Mouse (Mus musculus): ENCODE data around the gene Cd300ld. TPM values are rescaled to one million over a fixed set of nuclear protein-coding genes. Genes with fewer than 3 reads are reported as not detected.

The Cd300ld gene
- total and polyA plus RNA-seq, 3 experiments = 0.27 TPM; not detected in 2

GRCm38 (mm10) chr11:114972726-114973125, 17.0 kb downstream of the Cd300ld start:
- Histone ChIP-seq H3K27me3 (ENCODE audit: insufficient read depth, low read length) (no peaks in the 10 kb centered on the region), H3K36me3 (replicated peaks) (no peaks in the 10 kb centered on the region), H3K9me3 (replicated peaks) (no peaks in the 10 kb centered on the region), H3K4me3 (ENCODE audit: low read depth, low read length) (no peak overlapping the region), H3K4me1 (ENCODE audit: insufficient read depth, low read depth, low read length) (no peaks in the 10 kb centered on the region)
- TF ChIP-seq GATA2 (IDR thresholded peaks at IDR 0.05; ENCODE audit: borderline replicate concordance, low read depth, low read length) (no peak), POLR2AphosphoS5 (IDR thresholded peaks at IDR 0.05; ENCODE audit: insufficient replicate concordance, low read depth, low read length) (no peak), TAL1 (conservative IDR thresholded peaks at IDR 0.05; ENCODE audit: low read depth, low read length) (no peak), GATA1 (IDR thresholded peaks at IDR 0.05; ENCODE audit: borderline replicate concordance, low read length) (no peak), CTCF (IDR thresholded peaks at IDR 0.05; ENCODE audit: low read depth, low read length) (no peak)
- no peak for ATAC-seq (ENCODE audit: extremely low read depth, insufficient number of reproducible peaks, low FRiP score, poor library complexity, severe bottlenecking)
- DNase-seq (ENCODE audit: low spot score) = no peak

- Histone ChIP-seq H3K36me3 (replicated peaks) (no peaks in the 10 kb centered on the region), H3K9me3 (replicated peaks) (peaks cover 8% of the 10 kb centered on the region), H3K27me3 (ENCODE audit: insufficient read depth, low read length) (no peaks in the 10 kb centered on the region), H3K4me3 (ENCODE audit: low read depth, low read length) (no peak within 1 kb of the TSS), H3K4me1 (ENCODE audit: insufficient read depth, low read depth, low read length) (no peaks in the 10 kb centered on the region)
- ATAC-seq (ENCODE audit: extremely low read depth, insufficient number of reproducible peaks, low FRiP score, poor library complexity, severe bottlenecking) (no peak), DNase-seq (ENCODE audit: low spot score) (no peak)
- TF ChIP-seq GATA1 (IDR thresholded peaks at IDR 0.05; ENCODE audit: borderline replicate concordance, low read length) = no peak
These were observed 20.9 kb downstream of the Cd300ld start, which contains the start of gene Cd300c for GRCm38 (mm10) chr11:114968752-114969207. Gene Cd300c (minus strand): TSS chr11:114969157.

- Histone ChIP-seq H3K36me3 (replicated peaks) (no peaks in the 10 kb centered on the region), H3K27me3 (ENCODE audit: insufficient read depth, low read length) (no peaks in the 10 kb centered on the region), H3K9me3 (replicated peaks) (peaks cover 22% of the 10 kb centered on the region), H3K4me1 (ENCODE audit: insufficient read depth, low read depth, low read length) (no peaks in the 10 kb centered on the region), H3K4me3 (ENCODE audit: low read depth, low read length) (no peak overlapping the region)
- no peak for TF ChIP-seq TAL1 (conservative IDR thresholded peaks at IDR 0.05; ENCODE audit: low read depth, low read length)
- TF ChIP-seq POLR2AphosphoS5 (IDR thresholded peaks at IDR 0.05; ENCODE audit: insufficient replicate concordance, low read depth, low read length) = no peak
- TF ChIP-seq CTCF (IDR thresholded peaks at IDR 0.05; ENCODE audit: low read depth, low read length) = no peak
- TF ChIP-seq GATA1 (IDR thresholded peaks at IDR 0.05; ENCODE audit: borderline replicate concordance, low read length) = no peak
- no peak for TF ChIP-seq GATA2 (IDR thresholded peaks at IDR 0.05; ENCODE audit: borderline replicate concordance, low read depth, low read length)
- ATAC-seq (ENCODE audit: extremely low read depth, insufficient number of reproducible peaks, low FRiP score, poor library complexity, severe bottlenecking) (no peak), DNase-seq (ENCODE audit: low spot score) (no peak)
These were observed 24.4 kb downstream of the Cd300ld start for GRCm38 (mm10) chr11:114965182-114965828.

GRCm38 (mm10) chr11:114960369-114960768, 29.4 kb downstream of the Cd300ld start:
- no peak for TF ChIP-seq CTCF (IDR thresholded peaks at IDR 0.05; ENCODE audit: low read depth, low read length)
- no peak for TF ChIP-seq GATA1 (IDR thresholded peaks at IDR 0.05; ENCODE audit: borderline replicate concordance, low read length)
- TF ChIP-seq POLR2AphosphoS5 (IDR thresholded peaks at IDR 0.05; ENCODE audit: insufficient replicate concordance, low read depth, low read length) = no peak
- TF ChIP-seq GATA2 (IDR thresholded peaks at IDR 0.05; ENCODE audit: borderline replicate concordance, low read depth, low read length) = no peak
- TF ChIP-seq TAL1 (conservative IDR thresholded peaks at IDR 0.05; ENCODE audit: low read depth, low read length) = no peak
- no peak for ATAC-seq (ENCODE audit: extremely low read depth, insufficient number of reproducible peaks, low FRiP score, poor library complexity, severe bottlenecking)
- no peaks in the 10 kb centered on the region for H3K36me3 ChIP-seq (replicated peaks)
- H3K27me3 ChIP-seq (ENCODE audit: insufficient read depth, low read length) = no peaks in the 10 kb centered on the region
- H3K9me3 ChIP-seq (replicated peaks) = peaks cover 35% of the 10 kb centered on the region
- DNase-seq (ENCODE audit: low spot score) = no peak
- no peak overlapping the region for H3K4me3 ChIP-seq (ENCODE audit: low read depth, low read length)
- H3K4me1 ChIP-seq (ENCODE audit: insufficient read depth, low read depth, low read length) = no peaks in the 10 kb centered on the region

GRCm38 (mm10) chr11:114934144-114934543, 55.6 kb downstream of the Cd300ld start, which contains the start of gene Cd300lb:
Gene Cd300lb (minus strand): TSS chr11:114934386.
- H3K4me3 ChIP-seq (ENCODE audit: low read depth, low read length) = no peak within 1 kb of the TSS
- no peak for TF ChIP-seq GATA1 (IDR thresholded peaks at IDR 0.05; ENCODE audit: borderline replicate concordance, low read length)
- TF ChIP-seq TAL1 (conservative IDR thresholded peaks at IDR 0.05; ENCODE audit: low read depth, low read length) = no peak
- no peak for TF ChIP-seq GATA2 (IDR thresholded peaks at IDR 0.05; ENCODE audit: borderline replicate concordance, low read depth, low read length)
- TF ChIP-seq POLR2AphosphoS5 (IDR thresholded peaks at IDR 0.05; ENCODE audit: insufficient replicate concordance, low read depth, low read length) = no peak
- no peak for TF ChIP-seq CTCF (IDR thresholded peaks at IDR 0.05; ENCODE audit: low read depth, low read length)
- H3K36me3 ChIP-seq (replicated peaks) = no peaks in the 10 kb centered on the region
- DNase-seq (ENCODE audit: low spot score) (no peak), ATAC-seq (ENCODE audit: extremely low read depth, insufficient number of reproducible peaks, low FRiP score, poor library complexity, severe bottlenecking) (no peak)
- H3K4me1 ChIP-seq (ENCODE audit: insufficient read depth, low read depth, low read length) = no peaks in the 10 kb centered on the region
- no peaks in the 10 kb centered on the region for H3K27me3 ChIP-seq (ENCODE audit: insufficient read depth, low read length)
- H3K9me3 ChIP-seq (replicated peaks) = peaks cover 32% of the 10 kb centered on the region

GRCm38 (mm10) chr11:114933591-114933990, 56.1 kb downstream of the Cd300ld start:
- TF ChIP-seq TAL1 (conservative IDR thresholded peaks at IDR 0.05; ENCODE audit: low read depth, low read length) (no peak), GATA1 (IDR thresholded peaks at IDR 0.05; ENCODE audit: borderline replicate concordance, low read length) (no peak), CTCF (IDR thresholded peaks at IDR 0.05; ENCODE audit: low read depth, low read length) (no peak), GATA2 (IDR thresholded peaks at IDR 0.05; ENCODE audit: borderline replicate concordance, low read depth, low read length) (no peak), POLR2AphosphoS5 (IDR thresholded peaks at IDR 0.05; ENCODE audit: insufficient replicate concordance, low read depth, low read length) (no peak)
- no peak for ATAC-seq (ENCODE audit: extremely low read depth, insufficient number of reproducible peaks, low FRiP score, poor library complexity, severe bottlenecking)
- DNase-seq (ENCODE audit: low spot score) = no peak
- Histone ChIP-seq H3K27me3 (ENCODE audit: insufficient read depth, low read length) (no peaks in the 10 kb centered on the region), H3K36me3 (replicated peaks) (no peaks in the 10 kb centered on the region), H3K4me3 (ENCODE audit: low read depth, low read length) (no peak overlapping the region), H3K9me3 (replicated peaks) (peaks cover 35% of the 10 kb centered on the region), H3K4me1 (ENCODE audit: insufficient read depth, low read depth, low read length) (no peaks in the 10 kb centered on the region)

Other genes with a start within 250 kb of the Cd300ld start
- gene Kif19a, start 224.5 kb downstream of the Cd300ld start, total RNA-seq (2014; fragmentation: Nextera tagmentation) = not detected in 2 replicates
- 0.12 TPM in 1 of 2 replicates, not detected in the other for gene Kif19a, start 224.5 kb downstream of the Cd300ld start, total RNA-seq (2017)
- not detected in 2 replicates for gene Kif19a, start 224.5 kb downstream of the Cd300ld start, polyA plus RNA-seq (2012)
- gene Btbd17, start 194.0 kb downstream of the Cd300ld start, total RNA-seq (2014; fragmentation: Nextera tagmentation) = not detected in 2 replicates
- gene Btbd17, start 194.0 kb downstream of the Cd300ld start, total RNA-seq (2017) = 0.06 and 0.11 TPM in 2 replicates
- gene Btbd17, start 194.0 kb downstream of the Cd300ld start, polyA plus RNA-seq (2012) = not detected in 2 replicates
- not detected in 2 replicates for gene Gpr142, start 191.0 kb downstream of the Cd300ld start, total RNA-seq (2014; fragmentation: Nextera tagmentation)
- 0.22 TPM in 1 of 2 replicates, not detected in the other for gene Gpr142, start 191.0 kb downstream of the Cd300ld start, total RNA-seq (2017)
- gene Gpr142, start 191.0 kb downstream of the Cd300ld start, polyA plus RNA-seq (2012) = not detected in 2 replicates
- gene Gprc5c, start 138.8 kb downstream of the Cd300ld start, total RNA-seq (2014; fragmentation: Nextera tagmentation) = not detected in 2 replicates
- 0.22 and 0.23 TPM in 2 replicates for gene Gprc5c, start 138.8 kb downstream of the Cd300ld start, total RNA-seq (2017)
- not detected in 2 replicates for gene Gprc5c, start 138.8 kb downstream of the Cd300ld start, polyA plus RNA-seq (2012)
- not detected in 2 replicates for gene Cd300a, start 99.9 kb downstream of the Cd300ld start, total RNA-seq (2014; fragmentation: Nextera tagmentation)
- 0.06 and 0.11 TPM in 2 replicates for gene Cd300a, start 99.9 kb downstream of the Cd300ld start, total RNA-seq (2017)
- gene Cd300a, start 99.9 kb downstream of the Cd300ld start, polyA plus RNA-seq (2012) = 0.01 TPM in 1 of 2 replicates, not detected in the other
- gene Cd300lb, start 55.5 kb downstream of the Cd300ld start, total RNA-seq (2014; fragmentation: Nextera tagmentation) = not detected in 2 replicates
- 0.16 TPM in 1 of 2 replicates, not detected in the other for gene Cd300lb, start 55.5 kb downstream of the Cd300ld start, total RNA-seq (2017)
- not detected in 2 replicates for gene Cd300lb, start 55.5 kb downstream of the Cd300ld start, polyA plus RNA-seq (2012)
- not detected in 2 replicates for gene Cd300c, start 20.8 kb downstream of the Cd300ld start, total RNA-seq (2014; fragmentation: Nextera tagmentation)
- not detected in 2 replicates for gene Cd300c, start 20.8 kb downstream of the Cd300ld start, total RNA-seq (2017)
- gene Cd300c, start 20.8 kb downstream of the Cd300ld start, polyA plus RNA-seq (2012) = not detected in 2 replicates
- gene Cd300c2, start 12.0 kb upstream of the Cd300ld start, total RNA-seq (2014; fragmentation: Nextera tagmentation) = not detected in 2 replicates
- 0.41 and 0.76 TPM in 2 replicates for gene Cd300c2, start 12.0 kb upstream of the Cd300ld start, total RNA-seq (2017)
- not detected in 2 replicates for gene Cd300c2, start 12.0 kb upstream of the Cd300ld start, polyA plus RNA-seq (2012)
- not detected in 2 replicates for gene Cd300ld2, start 26.3 kb upstream of the Cd300ld start, total RNA-seq (2014; fragmentation: Nextera tagmentation)
- gene Cd300ld2, start 26.3 kb upstream of the Cd300ld start, total RNA-seq (2017) = 0.16 and 0.35 TPM in 2 replicates
- not detected in 2 replicates for gene Cd300ld2, start 26.3 kb upstream of the Cd300ld start, polyA plus RNA-seq (2012)
- not detected in 2 replicates for gene Cd300ld4, start 37.1 kb upstream of the Cd300ld start, total RNA-seq (2014; fragmentation: Nextera tagmentation)
- gene Cd300ld4, start 37.1 kb upstream of the Cd300ld start, total RNA-seq (2017) = 0.23 TPM in 1 of 2 replicates, not detected in the other
- gene Cd300ld4, start 37.1 kb upstream of the Cd300ld start, polyA plus RNA-seq (2012) = not detected in 2 replicates
- gene Cd300ld5, start 47.8 kb upstream of the Cd300ld start, total RNA-seq (2014; fragmentation: Nextera tagmentation) = not detected in 2 replicates
- gene Cd300ld5, start 47.8 kb upstream of the Cd300ld start, total RNA-seq (2017) = 10.2 and 11.4 TPM in 2 replicates
- gene Cd300ld5, start 47.8 kb upstream of the Cd300ld start, polyA plus RNA-seq (2012) = not detected in 2 replicates
- gene Cd300ld3, start 58.5 kb upstream of the Cd300ld start, total RNA-seq (2014; fragmentation: Nextera tagmentation) = not detected in 2 replicates
- gene Cd300ld3, start 58.5 kb upstream of the Cd300ld start, total RNA-seq (2017) = 11.3 and 18.2 TPM in 2 replicates
- gene Cd300ld3, start 58.5 kb upstream of the Cd300ld start, polyA plus RNA-seq (2012) = not detected in 2 replicates
- not detected in 2 replicates for gene Cd300e, start 72.3 kb upstream of the Cd300ld start, total RNA-seq (2014; fragmentation: Nextera tagmentation)
- gene Cd300e, start 72.3 kb upstream of the Cd300ld start, total RNA-seq (2017) = not detected in 2 replicates
- gene Cd300e, start 72.3 kb upstream of the Cd300ld start, polyA plus RNA-seq (2012) = not detected in 2 replicates
- gene Rab37, start 101.5 kb upstream of the Cd300ld start, total RNA-seq (2014; fragmentation: Nextera tagmentation) = not detected in 2 replicates
- gene Rab37, start 101.5 kb upstream of the Cd300ld start, total RNA-seq (2017) = 2.7 and 3.0 TPM in 2 replicates
- gene Rab37, start 101.5 kb upstream of the Cd300ld start, polyA plus RNA-seq (2012) = 0.15 TPM in 2 replicates
- gene Cd300lf, start 144.1 kb upstream of the Cd300ld start, total RNA-seq (2014; fragmentation: Nextera tagmentation) = not detected in 2 replicates
- 1.6 TPM in 2 replicates for gene Cd300lf, start 144.1 kb upstream of the Cd300ld start, total RNA-seq (2017)
- gene Cd300lf, start 144.1 kb upstream of the Cd300ld start, polyA plus RNA-seq (2012) = not detected in 2 replicates
- 57.3 and 65.0 TPM in 2 replicates for gene Slc9a3r1, start 173.4 kb upstream of the Cd300ld start, total RNA-seq (2014; fragmentation: Nextera tagmentation)
- 91.5 and 94.5 TPM in 2 replicates for gene Slc9a3r1, start 173.4 kb upstream of the Cd300ld start, total RNA-seq (2017)
- 285 and 357 TPM in 2 replicates for gene Slc9a3r1, start 173.4 kb upstream of the Cd300ld start, polyA plus RNA-seq (2012)
- gene Tmem104, start 197.6 kb upstream of the Cd300ld start, total RNA-seq (2014; fragmentation: Nextera tagmentation) = 14.7 and 17.3 TPM in 2 replicates
- gene Tmem104, start 197.6 kb upstream of the Cd300ld start, total RNA-seq (2017) = 2.6 and 4.2 TPM in 2 replicates
- 16.3 and 23.2 TPM in 2 replicates for gene Tmem104, start 197.6 kb upstream of the Cd300ld start, polyA plus RNA-seq (2012)
- gene Nat9, start 197.9 kb upstream of the Cd300ld start, total RNA-seq (2014; fragmentation: Nextera tagmentation) = 18.0 and 21.1 TPM in 2 replicates
- gene Nat9, start 197.9 kb upstream of the Cd300ld start, total RNA-seq (2017) = 26.5 and 38.3 TPM in 2 replicates
- 23.2 and 23.7 TPM in 2 replicates for gene Nat9, start 197.9 kb upstream of the Cd300ld start, polyA plus RNA-seq (2012)

Measured in G1E (cell line).